Mouse (Mus musculus) stomach, embryonic 14.5 days (tissue): ENCODE data around the gene Casr. TPM values are rescaled to one million over a fixed set of nuclear protein-coding genes. Genes with fewer than 3 reads are reported as not detected.

Experiments
- ATAC-seq: fragments of 200-750 bp; cut with Nextera tagmentation; 2 replicates; pipeline ENCODE4 v1.8.0; 2017; ENCODE audit warnings: low read depth, moderate TSS enrichment; ENCODE audit not compliant: insufficient number of reproducible peaks, insufficient read depth, low FRiP score
- H3K27ac ChIP-seq: fragments of 300-500 bp; sonication (generic); 2 replicates; pipeline ENCODE4 v1.5.1; 2014; ENCODE audit warnings: mild to moderate bottlenecking, low read length, moderate library complexity, mixed read lengths
- H3K27me3 ChIP-seq: fragments of 300-500 bp; sonication (generic); 2 replicates; pipeline ENCODE4 v1.6.1; 2014; ENCODE audit warnings: low read length, control low read depth, mixed read lengths; ENCODE audit not compliant: control insufficient read depth, insufficient read depth
- H3K36me3 ChIP-seq: fragments of 300-500 bp; sonication (generic); 2 replicates; pipeline ENCODE4 v1.6.1; 2014; ENCODE audit warnings: mild to moderate bottlenecking, control low read depth, low read length, moderate library complexity, mixed read lengths; ENCODE audit not compliant: control insufficient read depth, insufficient read depth
- H3K4me1 ChIP-seq: fragments of 300-500 bp; sonication (generic); 2 replicates; pipeline ENCODE4 v1.6.1; 2014; ENCODE audit warnings: low read length, control low read depth, mixed read lengths; ENCODE audit not compliant: control insufficient read depth, insufficient read depth
- H3K4me2 ChIP-seq: fragments of 300-500 bp; sonication (generic); replicated peaks from 2 replicates; pipeline ENCODE4 v1.6.1; 2014; ENCODE audit warnings: low read depth, low read length, control low read depth
- H3K4me3 ChIP-seq: fragments of 300-500 bp; sonication (generic); 2 replicates; pipeline ENCODE4 v1.5.1; 2014; ENCODE audit warnings: low read depth, low read length, control low read depth
- H3K9ac ChIP-seq: fragments of 300-500 bp; sonication (generic); replicated peaks from 2 replicates; pipeline ENCODE4 v1.6.1; 2014; ENCODE audit warnings: low read depth, mild to moderate bottlenecking, control low read depth, low read length, moderate library complexity, mixed read lengths
- H3K9me3 ChIP-seq: fragments of 300-500 bp; sonication (generic); 2 replicates; pipeline ENCODE4 v1.6.1; 2016; ENCODE audit warnings: low read depth, low read length, control low read depth; ENCODE audit not compliant: control insufficient read depth
- WGBS: fragments of 180-500 bp; shearing (Covaris S2); extraction: QIAGEN DNeasy Blood & Tissue Kit; methylation state at CpG from one replicate; pipeline ENCODE4 v1.1.7; 2014; 5-methylcytosine and 5-hydroxymethylcytosine counted together
- polyA plus RNA-seq: library from polyadenylated mRNA; unstranded; fragments of >200 nt; fragmentation: Nextera tagmentation; extraction: Ambion mirVana; gene quantifications from 2 replicates; pipeline ENCODE4 v1.2.1, GENCODE M21; 2014

Casr gene
- polyA plus RNA-seq, 1 experiment from 2014 or later = 0.07 TPM

GRCm38 (mm10) chr16:36505134-36505533 lies 56.8 kb downstream of the Casr start:
- WGBS = 77% methylated on average over 3 of the region's 3 CpGs
- Histone ChIP-seq H3K4me1 (no peaks in the 10 kb centered on the region), H3K27me3 (no peaks in the 10 kb centered on the region), H3K4me3 (no peak overlapping the region), H3K4me2 (no peak overlapping the region), H3K27ac (no peak overlapping the region), H3K36me3 (no peaks in the 10 kb centered on the region), H3K9ac (no peak overlapping the region), H3K9me3 (no peaks in the 10 kb centered on the region)
- no peak for ATAC-seq

- ATAC-seq = no peak
- H3K27me3 ChIP-seq = no peaks in the 10 kb centered on the region
- no peak overlapping the region for H3K9ac ChIP-seq
- no peak overlapping the region for H3K27ac ChIP-seq
- no peak overlapping the region for H3K4me3 ChIP-seq
- H3K4me2 ChIP-seq = no peak overlapping the region
- WGBS = 72% methylated on average over 2 of the region's 2 CpGs
- H3K9me3 ChIP-seq = no peaks in the 10 kb centered on the region
- H3K4me1 ChIP-seq = no peaks in the 10 kb centered on the region
- H3K36me3 ChIP-seq = no peaks in the 10 kb centered on the region
Measured at GRCm38 (mm10) chr16:36502286-36502685, 59.7 kb downstream of the Casr start.

GRCm38 (mm10) chr16:36492420-36492819 lies 69.5 kb downstream of the Casr start:
- Histone ChIP-seq H3K27me3 (no peaks in the 10 kb centered on the region), H3K4me2 (no peak overlapping the region), H3K9me3 (no peaks in the 10 kb centered on the region), H3K36me3 (no peaks in the 10 kb centered on the region), H3K4me1 (no peaks in the 10 kb centered on the region), H3K9ac (no peak overlapping the region), H3K27ac (no peak overlapping the region), H3K4me3 (no peak overlapping the region)
- no peak for ATAC-seq
- WGBS = 70% methylated on average over 1 of the region's 1 CpGs

- Histone ChIP-seq H3K27ac (no peak overlapping the region), H3K36me3 (no peaks in the 10 kb centered on the region), H3K4me2 (no peak overlapping the region), H3K4me3 (no peak overlapping the region), H3K9me3 (no peaks in the 10 kb centered on the region), H3K4me1 (no peaks in the 10 kb centered on the region), H3K9ac (no peak overlapping the region), H3K27me3 (no peaks in the 10 kb centered on the region)
- 73% methylated on average over 9 of the region's 9 CpGs for WGBS
- no peak for ATAC-seq
Measured at GRCm38 (mm10) chr16:36476866-36477265, 85.1 kb downstream of the Casr start.

- Histone ChIP-seq H3K4me1 (no peaks in the 10 kb centered on the region), H3K4me2 (no peak overlapping the region), H3K9ac (no peak overlapping the region), H3K36me3 (no peaks in the 10 kb centered on the region), H3K9me3 (no peaks in the 10 kb centered on the region), H3K27ac (no peak overlapping the region), H3K4me3 (no peak overlapping the region), H3K27me3 (no peaks in the 10 kb centered on the region)
- 87% methylated on average over 3 of the region's 3 CpGs for WGBS
- no peak for ATAC-seq
Measured at GRCm38 (mm10) chr16:36475530-36475929, 86.4 kb downstream of the Casr start.

GRCm38 (mm10) chr16:36474849-36475248 lies 87.1 kb downstream of the Casr start:
- ATAC-seq = no peak
- Histone ChIP-seq H3K4me2 (no peak overlapping the region), H3K9ac (no peak overlapping the region), H3K27me3 (no peaks in the 10 kb centered on the region), H3K4me1 (no peaks in the 10 kb centered on the region), H3K36me3 (no peaks in the 10 kb centered on the region), H3K4me3 (no peak overlapping the region), H3K27ac (no peak overlapping the region), H3K9me3 (no peaks in the 10 kb centered on the region)
- WGBS = 77% methylated on average over 2 of the region's 2 CpGs

- no peak for ATAC-seq
- H3K4me1 ChIP-seq = no peaks in the 10 kb centered on the region
- H3K4me3 ChIP-seq = no peak overlapping the region
- H3K36me3 ChIP-seq = no peaks in the 10 kb centered on the region
- 48% methylated on average over 17 of the region's 17 CpGs for WGBS
- H3K27ac ChIP-seq = no peak overlapping the region
- H3K27me3 ChIP-seq = no peaks in the 10 kb centered on the region
- H3K9ac ChIP-seq = no peak overlapping the region
- H3K9me3 ChIP-seq = no peaks in the 10 kb centered on the region
- no peak overlapping the region for H3K4me2 ChIP-seq
Measured at GRCm38 (mm10) chr16:36473217-36474216, 88.4 kb downstream of the Casr start.

GRCm38 (mm10) chr16:36471066-36471633 lies 90.8 kb downstream of the Casr start:
- Histone ChIP-seq H3K4me3 (no peak overlapping the region), H3K36me3 (no peaks in the 10 kb centered on the region), H3K9ac (no peak overlapping the region), H3K4me1 (no peaks in the 10 kb centered on the region), H3K27me3 (no peaks in the 10 kb centered on the region), H3K4me2 (no peak overlapping the region), H3K27ac (no peak overlapping the region), H3K9me3 (no peaks in the 10 kb centered on the region)
- 58% methylated on average over 13 of the region's 13 CpGs for WGBS
- ATAC-seq = no peak
